ENCODE assay signal across 28 mouse cellular contexts in genomic region chr3:37693552-37693951, GRCm38 (mm10). TPM values are rescaled to one million over a fixed set of nuclear protein-coding genes. Genes with fewer than 3 reads are reported as not detected.
DNase-seq lines count a peak whose midpoint lies in the region; ATAC-seq lines count a peak whose summit lies in the region.
"Had no signal": no experiment of that assay in that cellular context is flagged by ENCODE, and none has a peak within 500 bp of the region (broad histone marks: within the 10 kb centered on the region; RNA-seq: fewer than 3 reads in every experiment).

No protein-coding gene starts in this region.

- H3K27ac ChIP-seq in heart, embryonic 13.5 days (replicated peaks), result peak overlapping the region; percentile 69
- peak overlapping the region; percentile 27; the same call in 1 of the 2 replicates for H3K27ac ChIP-seq in lung, embryonic 15.5 days
- H3K27ac ChIP-seq: forebrain, embryonic 10.5 days; heart, adult 2 months; hindbrain, embryonic 15.5 days; intestine, embryonic 15.5 days; limb, embryonic 13.5 days; liver, embryonic 12.5 days had no signal

- DNase-seq in heart, adult 9 months (ENCODE audit: low spot score in 2 of 2), result no peak
- no peak for DNase-seq in lung, postnatal 25 days (ENCODE audit: low spot score)
- peak; percentile 18 for DNase-seq in splenic B cell, adult 2 months (ENCODE audit: low read depth, low spot score)
- no peak for DNase-seq in embryo, embryonic 10.5 days (ENCODE audit: low spot score)
- DNase-seq: adrenal gland, postnatal 36 days; cerebellum, adult 9-11 months; gastrocnemius, postnatal 14 days; heart, adult 2 months; heart, postnatal 4 days; kidney, adult 8-10 months; kidney, postnatal 25 days; layer of hippocampus, postnatal 36 days; lung, postnatal 10 days; right cerebral cortex, adult 18-20 months; right cerebral cortex, postnatal 4 days; thymus, adult 18-20 months; thymus, postnatal 4 days had no signal

- ATAC-seq in heart, embryonic 13.5 days (ENCODE audit: extremely low read depth, insufficient number of reproducible peaks, low FRiP score, low TSS enrichment), result no peak
- no peak for ATAC-seq in lung, embryonic 15.5 days (ENCODE audit: borderline replicate concordance, extremely low read depth, low FRiP score, low TSS enrichment)
- peak; percentile 87 for ATAC-seq in common myeloid progenitor, adult 5-6 weeks (replicated peaks; ENCODE audit: low read depth, poor library complexity, severe bottlenecking)
- ATAC-seq: CD4-positive, CD25-positive, alpha-beta regulatory T cell, adult 4 months; forebrain, embryonic 16.5 days; intestine, embryonic 15.5 days; liver, embryonic 12.5 days; Patski had no signal

- peaks cover 5% of the 10 kb centered on the region; the same call in 1 of the 2 replicates for H3K27me3 ChIP-seq in heart, embryonic 13.5 days (replicated peaks)
- no peaks in the 10 kb centered on the region for H3K27me3 ChIP-seq in lung, embryonic 15.5 days
- no peaks in the 10 kb centered on the region for H3K27me3 ChIP-seq in splenic B cell, adult 2 months (ENCODE audit: control insufficient read depth, insufficient read depth, low read length, poor library complexity, severe bottlenecking)
- H3K27me3 ChIP-seq: hindbrain, embryonic 15.5 days; intestine, embryonic 15.5 days; limb, embryonic 13.5 days; Patski had no signal

- WGBS in heart, embryonic 13.5 days, result 34% methylated on average over 8 of the region's 8 CpGs
- 40% methylated on average over 8 of the region's 8 CpGs for WGBS in lung, embryonic 15.5 days

- no peak overlapping the region for H3K9ac ChIP-seq in heart, embryonic 13.5 days
- H3K9ac ChIP-seq in lung, embryonic 15.5 days, result no peak overlapping the region
- H3K9ac ChIP-seq: hindbrain, embryonic 15.5 days; intestine, embryonic 15.5 days; limb, embryonic 13.5 days; liver, embryonic 12.5 days had no signal

- H3K4me1 ChIP-seq in heart, embryonic 13.5 days, result peaks cover 22% of the 10 kb centered on the region
- H3K4me1 ChIP-seq in lung, embryonic 15.5 days, result peaks cover 11% of the 10 kb centered on the region; the same call in 1 of the 2 replicates
- H3K4me1 ChIP-seq: forebrain, embryonic 10.5 days; hindbrain, embryonic 15.5 days; intestine, embryonic 15.5 days had no signal

- no peaks in the 10 kb centered on the region for H3K9me3 ChIP-seq in heart, embryonic 13.5 days
- no peaks in the 10 kb centered on the region for H3K9me3 ChIP-seq in lung, embryonic 15.5 days
- H3K9me3 ChIP-seq: forebrain, embryonic 10.5 days; hindbrain, embryonic 15.5 days; intestine, embryonic 15.5 days; limb, embryonic 13.5 days; liver, embryonic 12.5 days had no signal

- no peak overlapping the region for H3K4me2 ChIP-seq in heart, embryonic 13.5 days
- no peak overlapping the region for H3K4me2 ChIP-seq in lung, embryonic 15.5 days
- H3K4me2 ChIP-seq: hindbrain, embryonic 15.5 days; intestine, embryonic 15.5 days; limb, embryonic 13.5 days; liver, embryonic 12.5 days had no signal

- H3K4me3 ChIP-seq in heart, embryonic 13.5 days, result no peak overlapping the region
- no peak overlapping the region for H3K4me3 ChIP-seq in lung, embryonic 15.5 days
- H3K4me3 ChIP-seq: forebrain, embryonic 10.5 days; heart, adult 2 months; hindbrain, embryonic 15.5 days; intestine, embryonic 15.5 days; limb, embryonic 13.5 days; liver, embryonic 12.5 days had no signal

- no peaks in the 10 kb centered on the region for H3K36me3 ChIP-seq in heart, embryonic 13.5 days
- H3K36me3 ChIP-seq in lung, embryonic 15.5 days, result no peaks in the 10 kb centered on the region
- H3K36me3 ChIP-seq in splenic B cell, adult 2 months (ENCODE audit: control insufficient read depth, insufficient read depth, low read length, poor library complexity, severe bottlenecking), result no peaks in the 10 kb centered on the region
- H3K36me3 ChIP-seq: forebrain, embryonic 10.5 days; hindbrain, embryonic 15.5 days; intestine, embryonic 15.5 days; limb, embryonic 13.5 days; liver, embryonic 12.5 days had no signal

RNA-seq across cellular contexts. Expression of gene Gm5148, which starts 30.7 kb away (rescaled TPM):
- 3.1 and 3.2 TPM in 2 replicates for polyA plus RNA-seq in heart, embryonic 13.5 days (2015; fragmentation: Nextera tagmentation; extraction: Ambion mirVana)
- polyA plus RNA-seq in lung, embryonic 15.5 days (2015; fragmentation: Nextera tagmentation; extraction: Ambion mirVana), result 4.7 and 5.8 TPM in 2 replicates
- 47.1 and 54.4 TPM in 2 replicates for total RNA-seq in common myeloid progenitor, adult 5-6 weeks (2017)

RNA-seq across cellular contexts. Expression of gene Spry1, which starts 53.8 kb away (rescaled TPM):
- 5.6 and 6.4 TPM in 2 replicates for polyA plus RNA-seq in heart, embryonic 13.5 days (2015; fragmentation: Nextera tagmentation; extraction: Ambion mirVana)
- polyA plus RNA-seq in lung, embryonic 15.5 days (2015; fragmentation: Nextera tagmentation; extraction: Ambion mirVana), result 15.8 and 16.7 TPM in 2 replicates
- 4.5 and 4.8 TPM in 2 replicates for total RNA-seq in common myeloid progenitor, adult 5-6 weeks (2017)
